Mouse (Mus musculus) urinary bladder, postnatal 10 days (tissue): ENCODE data around the gene Dusp28.

Experiments used
- DNase-seq: peaks from one replicate; pipeline ENCODE4 v3.0.0; 2022; ENCODE audit warnings: low spot score

Gene Dusp28

DNA sequence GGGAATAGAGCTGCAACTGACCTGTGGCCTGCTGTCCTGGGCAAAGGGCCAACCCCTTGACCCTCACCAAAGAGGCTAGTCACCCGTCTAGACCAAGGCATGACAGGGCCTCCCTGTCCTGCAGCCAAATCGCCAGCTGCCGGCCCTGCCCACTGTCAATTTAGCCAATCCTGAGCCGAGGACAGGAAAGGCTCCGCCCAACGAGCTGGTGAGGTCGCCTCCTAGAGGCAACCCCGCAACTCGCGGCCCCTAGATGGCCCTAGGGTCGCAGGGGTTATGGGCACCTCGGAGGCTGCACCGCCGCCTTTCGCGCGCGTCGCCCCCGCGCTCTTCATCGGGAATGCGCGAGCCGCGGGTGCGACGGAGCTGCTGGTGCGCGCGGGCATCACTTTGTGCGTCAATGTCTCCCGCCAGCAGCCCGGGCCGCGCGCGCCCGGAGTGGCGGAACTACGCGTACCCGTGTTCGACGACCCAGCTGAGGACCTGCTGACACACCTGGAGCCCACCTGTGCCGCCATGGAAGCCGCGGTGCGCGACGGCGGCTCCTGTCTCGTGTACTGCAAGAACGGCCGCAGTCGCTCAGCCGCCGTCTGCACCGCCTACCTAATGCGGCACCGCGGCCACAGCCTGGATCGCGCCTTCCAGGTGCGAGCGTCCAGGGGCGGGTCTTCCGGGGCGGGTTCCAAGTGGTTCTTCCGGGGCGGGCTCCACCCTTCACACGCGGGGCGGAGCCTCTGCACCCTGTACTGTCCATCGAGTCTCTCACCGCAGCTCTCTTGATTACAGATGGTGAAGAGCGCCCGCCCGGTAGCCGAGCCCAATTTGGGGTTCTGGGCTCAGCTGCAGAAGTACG is at the start of gene Dusp28:
Gene Dusp28 (plus strand): TSS at position 203 of the 853 bp plus-strand sequence.
- DNase-seq = no peak

DNA sequence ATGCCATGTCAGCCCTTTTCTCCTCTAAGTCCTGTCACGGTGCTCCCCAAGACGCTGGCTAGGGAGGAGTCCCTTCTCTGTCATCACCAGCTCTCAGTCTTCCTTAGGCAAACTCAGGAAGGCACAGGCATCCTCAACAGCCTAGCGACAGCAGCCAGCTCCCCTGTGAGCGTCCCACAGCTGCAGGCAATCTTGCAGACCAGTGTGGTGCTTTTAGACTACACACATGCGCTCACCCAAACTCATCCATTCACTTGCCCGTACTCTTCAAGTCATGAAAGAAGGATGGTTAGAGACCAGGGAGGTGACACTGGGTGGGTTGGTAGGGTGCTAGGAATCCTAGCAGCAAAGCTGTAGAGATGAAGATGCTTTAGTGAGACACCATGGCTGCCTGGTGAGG is 45.3 kb upstream of the Dusp28 start:
- DNase-seq = no peak

DNA sequence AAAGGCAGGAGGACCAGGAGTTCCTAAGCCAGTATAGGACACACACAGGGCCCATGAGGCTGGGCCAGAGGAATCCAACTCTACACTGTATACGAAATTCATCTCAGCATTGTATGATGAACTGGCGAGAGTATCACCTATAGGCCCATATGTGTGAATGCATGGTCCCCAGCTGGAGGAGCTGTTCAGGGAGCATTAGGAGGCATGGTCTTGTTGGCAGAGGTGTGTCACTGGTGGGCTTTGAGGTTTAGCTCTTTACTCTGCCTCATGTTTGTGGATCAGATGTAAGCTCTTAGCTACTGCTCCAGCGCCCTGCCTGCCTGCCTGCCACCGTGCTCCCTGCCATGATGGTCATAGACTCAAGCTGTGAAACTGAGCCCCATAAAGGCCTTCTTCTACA is 43.5 kb upstream of the Dusp28 start:
- DNase-seq = no peak

DNA sequence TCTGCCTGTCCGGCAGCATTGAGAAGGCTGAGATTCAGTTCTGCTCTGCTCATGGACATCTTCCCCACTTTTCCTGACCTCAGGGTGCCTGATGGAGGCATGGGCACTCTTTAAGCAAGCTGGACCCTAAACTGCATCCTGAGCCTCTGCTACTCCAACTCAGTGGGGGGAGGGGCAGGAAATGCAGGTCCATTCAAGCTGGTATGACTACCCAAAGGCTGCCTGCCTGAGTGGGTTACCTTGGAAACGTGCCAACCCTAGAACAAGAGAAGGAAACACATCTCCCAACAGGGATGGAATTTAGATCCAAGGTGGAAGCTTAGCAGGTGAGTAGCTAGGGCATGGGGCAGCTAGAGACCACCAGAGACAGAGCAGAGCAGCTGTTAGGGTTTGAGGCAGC is 40.6 kb upstream of the Dusp28 start:
- no peak for DNase-seq

DNA sequence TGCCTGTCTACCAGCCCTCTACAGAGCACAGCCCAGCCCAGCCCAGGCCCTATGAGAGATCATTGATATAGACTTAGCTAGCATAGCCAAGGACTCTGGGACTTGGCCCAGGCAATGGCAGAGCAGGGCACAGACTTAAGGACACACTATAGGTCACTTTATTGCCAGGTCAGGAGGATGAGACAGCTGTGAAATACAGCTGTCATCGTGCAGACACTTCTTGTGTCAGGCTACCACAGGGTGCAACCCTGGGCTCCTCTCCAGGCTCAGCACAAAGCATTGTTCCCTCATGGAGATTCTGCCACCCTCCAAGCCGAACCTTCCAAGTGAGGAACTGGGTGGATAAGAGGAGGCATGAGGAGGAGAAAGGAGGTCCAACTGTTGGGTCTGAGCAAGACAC is 36.8 kb upstream of the Dusp28 start:
- no peak for DNase-seq

DNA sequence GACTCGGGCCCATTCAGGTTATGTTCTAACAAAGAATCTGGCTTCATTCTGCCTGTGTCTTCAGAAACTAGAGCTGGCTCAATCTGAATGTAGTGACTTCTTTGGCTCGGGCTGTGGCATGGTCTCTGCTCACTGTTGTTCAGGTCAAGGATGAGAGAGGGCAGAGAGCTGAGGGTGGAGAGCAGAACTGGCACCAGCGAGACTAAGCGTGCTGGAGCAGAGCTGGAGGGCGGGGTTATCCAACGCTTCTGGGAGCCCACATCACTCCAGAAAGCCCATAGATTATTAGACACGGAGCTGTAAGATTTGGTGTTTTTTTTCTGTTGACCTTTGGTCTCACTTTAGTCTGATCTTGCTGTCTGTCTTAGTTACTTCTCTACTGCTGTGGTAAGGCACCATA is 34.1 kb upstream of the Dusp28 start:
- no peak for DNase-seq

DNA sequence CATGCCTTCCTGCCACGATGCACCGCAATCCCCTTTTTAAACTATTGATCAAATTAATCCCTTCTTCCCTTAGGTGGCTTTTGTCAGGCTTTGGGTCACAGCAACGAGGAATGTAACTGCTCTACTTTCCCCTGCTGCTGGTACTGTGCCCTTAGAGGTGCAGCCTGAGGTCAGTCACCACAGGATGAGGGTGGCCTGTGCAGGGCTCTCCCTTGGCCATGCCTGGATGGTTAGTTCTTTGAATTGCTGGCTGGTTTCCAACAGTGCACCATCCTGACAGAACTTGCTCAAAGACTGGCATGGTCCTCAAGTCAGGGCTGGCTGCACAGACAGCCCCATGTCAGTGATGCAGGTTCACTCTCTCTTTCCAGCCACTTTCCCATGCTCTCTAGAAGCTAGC is 32.8 kb upstream of the Dusp28 start:
- no peak for DNase-seq

DNA sequence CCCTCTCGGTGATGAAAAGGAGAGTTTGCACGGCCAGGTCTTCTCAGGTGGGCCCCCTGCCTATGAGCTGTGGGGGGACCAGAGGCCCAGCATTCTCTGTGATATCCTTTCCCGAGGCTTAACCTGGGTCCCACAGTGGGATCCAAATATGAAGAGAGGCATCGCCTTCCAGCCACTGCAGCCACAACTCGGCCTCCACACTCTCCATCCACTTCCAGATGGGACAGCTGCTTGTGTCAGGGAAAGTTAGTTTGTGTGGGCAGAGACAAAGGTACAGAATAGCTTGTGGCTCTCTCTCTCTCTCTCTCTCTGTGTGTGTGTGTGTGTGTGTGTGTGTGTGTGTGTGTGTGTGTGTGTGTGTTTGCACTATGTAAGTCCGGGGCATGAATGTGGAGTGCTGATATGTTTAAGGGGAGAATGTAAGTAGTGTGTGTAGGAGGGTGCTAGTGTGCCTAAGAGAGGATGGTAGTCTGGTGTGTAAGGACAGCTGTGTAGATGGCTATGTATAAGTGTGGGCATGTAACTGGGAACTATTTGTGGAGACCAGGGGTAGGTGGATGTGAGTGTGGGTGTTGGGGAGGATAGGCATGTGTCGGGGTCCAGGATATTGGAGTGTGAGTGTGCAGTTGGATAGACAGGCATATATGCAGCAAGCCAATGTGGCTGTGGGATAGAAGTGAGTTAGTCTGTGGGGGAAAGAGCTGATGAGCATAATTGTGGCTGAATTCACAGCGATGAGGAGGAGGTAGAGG is 31.2 kb upstream of the Dusp28 start:
- no peak for DNase-seq

DNA sequence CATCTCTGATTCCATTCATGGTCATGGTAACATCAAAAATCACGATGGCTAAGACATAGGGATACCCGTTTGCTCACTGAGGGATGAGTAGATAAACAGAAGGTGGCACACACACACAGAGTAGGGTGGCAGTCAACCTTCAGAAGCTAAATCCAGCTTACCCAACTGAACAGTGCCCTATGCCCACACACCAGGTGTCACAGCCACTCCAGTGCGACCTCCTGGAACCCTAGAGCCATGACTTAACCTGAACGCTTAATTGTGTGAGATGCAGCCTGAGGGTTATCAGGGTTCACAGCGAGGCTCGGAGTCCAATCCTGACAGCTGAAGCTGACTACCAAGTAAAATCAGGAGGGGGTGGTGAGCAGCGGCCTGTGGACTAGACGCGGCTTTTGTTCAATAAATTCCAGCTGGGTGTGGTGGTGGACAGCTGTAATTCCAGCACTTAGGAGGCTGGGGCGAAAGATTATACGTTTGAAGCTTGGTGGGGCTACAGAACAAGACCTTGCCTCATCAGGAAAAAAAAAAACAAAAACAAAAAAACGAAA is 29.3 kb upstream of the Dusp28 start:
- DNase-seq = no peak

DNA sequence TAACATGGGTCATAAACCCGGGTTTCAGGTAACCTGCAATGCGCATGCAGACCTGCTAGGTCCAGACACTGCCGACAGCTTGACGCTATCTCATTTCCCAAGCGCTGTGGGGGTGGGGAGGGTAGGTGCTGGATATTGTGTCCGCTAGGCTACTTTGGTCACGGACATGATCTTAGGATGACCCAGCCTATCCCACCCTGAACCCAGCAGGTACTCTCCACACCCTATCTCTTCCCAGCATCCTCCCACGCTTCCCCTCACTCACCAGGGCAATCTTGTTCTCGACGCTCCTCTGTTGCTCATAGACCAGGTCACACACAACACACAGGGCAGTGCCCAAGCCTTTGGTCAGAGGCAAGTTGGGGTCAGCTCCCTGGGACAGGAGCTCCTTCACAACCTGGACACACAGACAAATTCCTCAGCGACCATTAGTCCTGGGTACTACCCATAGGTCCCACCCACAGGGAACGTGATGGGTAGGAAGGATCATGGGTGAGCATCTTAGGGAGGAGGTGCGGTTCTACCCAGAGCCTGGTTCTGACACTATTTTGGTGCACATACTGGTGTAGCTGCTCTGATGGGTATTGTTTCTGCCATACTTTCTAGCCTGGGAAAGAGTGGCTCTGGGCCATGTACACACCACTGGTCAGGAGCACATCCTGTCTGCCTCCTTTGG is 28.6 kb upstream of the Dusp28 start:
- DNase-seq = no peak

DNA sequence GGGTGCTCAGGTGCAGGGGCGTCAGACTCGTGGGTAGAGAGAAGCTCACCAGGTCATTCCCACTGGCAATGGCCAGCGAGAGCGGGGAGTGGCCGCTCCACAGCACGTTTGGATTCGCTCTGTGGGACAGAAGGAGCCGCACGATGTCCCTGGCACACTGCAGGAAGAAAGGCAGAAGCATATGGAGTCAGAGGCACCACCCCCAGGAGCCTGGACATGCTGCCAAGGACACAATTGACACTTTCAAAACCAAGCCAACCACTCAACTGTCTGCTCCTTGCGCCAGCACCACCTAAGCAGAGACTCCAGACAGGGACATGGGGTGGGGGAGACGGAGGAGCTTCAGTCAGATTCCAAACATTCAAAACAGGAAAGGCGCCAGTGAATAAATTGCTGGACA is 27.5 kb upstream of the Dusp28 start:
- no peak for DNase-seq

DNA sequence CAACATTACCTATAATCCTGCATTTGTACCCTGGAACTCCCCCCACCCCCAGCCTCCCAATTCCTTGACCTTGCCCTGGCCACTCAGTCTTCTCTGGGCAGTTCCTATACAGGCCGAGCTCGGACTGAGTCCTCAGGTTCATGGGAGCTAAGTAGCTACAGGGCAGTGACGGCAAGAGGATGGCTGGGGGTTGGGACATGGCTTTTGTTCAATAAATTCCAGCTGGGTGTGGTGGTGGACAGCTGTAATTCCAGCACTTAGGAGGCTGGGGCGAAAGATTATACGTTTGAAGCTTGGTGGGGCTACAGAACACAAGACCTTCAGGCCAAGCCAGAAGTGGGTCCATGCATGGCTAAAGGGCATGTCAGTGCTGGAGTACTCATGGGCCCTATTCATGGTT is 26.7 kb upstream of the Dusp28 start:
- DNase-seq = no peak

DNA sequence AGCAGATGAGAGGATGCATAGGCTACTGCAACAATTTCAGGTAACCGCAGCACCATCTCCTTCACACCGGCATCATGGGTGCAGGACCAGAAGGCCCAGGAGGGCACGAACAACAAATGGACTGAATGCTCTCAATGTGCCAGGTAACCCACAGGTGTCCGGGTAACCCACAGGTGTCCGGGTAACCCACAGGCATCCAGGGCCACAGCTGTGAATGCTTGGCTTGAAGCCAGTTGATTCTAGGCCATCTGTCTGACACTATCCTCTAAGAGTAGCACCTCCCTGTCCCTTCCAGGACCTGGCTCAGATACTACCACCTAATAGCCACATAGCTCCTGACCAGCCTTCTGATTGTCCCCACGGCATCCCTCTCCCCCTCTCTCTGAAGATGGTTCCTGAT is 24.8 kb upstream of the Dusp28 start:
- no peak for DNase-seq

DNA sequence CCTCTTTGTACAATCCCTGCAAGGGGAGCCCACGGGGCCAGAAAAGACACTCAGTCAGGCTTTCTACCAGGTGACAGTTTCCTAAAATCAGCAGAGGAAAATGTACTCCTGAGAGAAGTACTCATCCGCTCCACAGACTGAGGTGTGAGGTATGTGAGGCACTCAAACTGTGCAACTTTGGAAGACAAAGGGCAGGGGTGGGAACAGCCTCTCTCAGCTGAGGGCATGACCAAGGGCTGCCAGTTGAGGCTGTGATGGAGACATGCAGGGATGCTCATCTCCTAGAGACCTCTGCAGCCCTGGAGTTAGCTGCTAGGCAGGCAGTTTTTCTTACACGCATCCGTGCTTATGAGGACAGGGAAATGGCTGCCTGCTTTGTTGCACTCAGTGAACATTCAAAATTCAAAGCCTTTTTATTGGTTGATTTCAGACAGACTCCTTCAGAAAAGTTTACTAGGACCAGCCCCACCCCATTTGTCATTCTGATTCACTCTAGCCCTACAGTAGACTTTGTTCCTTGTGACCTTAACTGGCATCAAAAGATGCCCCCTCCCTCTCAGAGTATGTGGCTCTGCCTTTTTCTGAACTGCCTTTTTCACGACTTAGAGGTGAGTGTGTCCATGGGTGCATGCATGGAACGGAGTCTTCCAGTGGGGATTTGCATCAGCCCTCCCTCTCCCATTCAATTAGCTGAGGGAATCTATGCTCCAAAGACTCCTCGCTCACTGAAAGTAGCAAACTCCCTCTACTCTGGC is 17.7 kb upstream of the Dusp28 start:
- no peak for DNase-seq

DNA sequence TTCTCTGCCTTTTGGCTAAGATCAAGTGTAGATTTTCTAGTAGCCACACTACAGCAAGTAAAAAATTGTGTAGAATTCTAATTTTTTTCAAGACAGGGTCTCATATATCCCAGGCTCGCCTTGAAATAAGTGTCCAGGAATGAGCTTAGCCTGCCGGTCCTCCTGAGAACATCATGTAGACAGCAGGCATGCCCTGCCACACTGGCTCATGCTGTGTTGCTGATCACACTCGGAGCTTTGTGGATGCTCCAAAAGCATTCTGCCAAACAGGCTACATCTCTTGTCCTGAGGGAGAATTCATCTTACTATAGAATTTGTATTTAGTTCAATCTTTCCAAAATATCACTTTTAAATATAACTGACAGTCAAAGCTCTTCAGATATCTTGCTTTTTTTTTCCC is 14.0 kb upstream of the Dusp28 start:
- no peak for DNase-seq

DNA sequence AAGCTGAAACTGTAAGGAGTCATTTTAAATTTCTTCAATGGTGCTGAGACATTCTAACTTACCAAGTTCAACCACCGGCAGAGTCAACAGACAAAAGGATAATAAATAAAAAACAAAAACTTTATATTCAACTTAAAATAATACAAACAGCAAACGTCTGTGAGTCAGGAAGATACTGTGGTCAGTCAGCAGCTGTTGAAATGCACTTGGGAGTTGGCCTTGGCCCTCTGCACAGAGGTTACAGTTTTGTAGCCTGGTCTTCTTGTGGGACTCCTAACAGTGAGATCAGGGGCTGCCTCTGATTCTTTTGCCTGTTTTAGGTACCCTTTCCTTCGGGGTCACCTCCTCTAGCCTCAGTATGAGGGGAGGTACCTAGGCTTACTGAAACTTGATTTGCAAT is 12.9 kb upstream of the Dusp28 start:
- no peak for DNase-seq

DNA sequence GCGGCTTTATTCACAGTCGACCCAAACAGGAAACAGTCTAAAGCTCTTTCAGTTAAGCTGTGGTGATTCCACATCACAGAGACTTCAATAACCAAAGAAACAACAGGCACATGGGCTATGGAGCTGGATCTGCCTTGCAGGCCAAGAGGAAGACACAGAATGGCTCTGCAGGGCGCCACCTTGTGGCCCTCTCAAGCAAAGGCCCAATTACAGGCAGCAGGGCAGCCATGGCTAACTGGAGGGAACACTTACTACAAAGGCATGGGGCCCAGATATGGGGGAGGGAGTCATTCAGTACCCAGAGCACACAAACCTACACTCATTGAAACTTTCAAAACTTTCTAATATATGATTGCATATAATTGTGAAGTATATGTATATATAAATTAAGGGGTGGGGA is 11.7 kb upstream of the Dusp28 start:
- no peak for DNase-seq

DNA sequence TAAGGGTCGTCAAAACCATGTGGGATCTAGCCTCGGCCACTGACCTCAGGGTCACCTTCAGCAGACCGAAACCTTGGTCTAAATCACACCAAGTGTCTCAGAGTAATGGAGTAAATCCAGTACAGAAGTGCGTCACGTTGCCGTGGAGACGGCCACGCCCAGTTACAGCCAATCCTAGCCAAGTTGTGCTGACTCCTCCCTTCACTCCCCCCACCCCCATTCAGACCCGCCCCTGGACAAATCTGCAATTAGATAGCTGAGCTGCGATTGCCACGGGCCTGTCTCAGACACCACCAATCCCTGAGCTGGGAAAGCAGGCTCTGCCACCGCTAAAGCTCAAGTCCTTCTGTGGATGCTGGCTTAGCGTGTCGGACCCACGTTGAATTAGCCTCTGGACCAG is 4.0 kb upstream of the Dusp28 start, which contains the start of gene Ankmy1:
Gene Ankmy1 (minus strand): TSS at position 121 of the 400 bp plus-strand sequence.
- DNase-seq = no peak

DNA sequence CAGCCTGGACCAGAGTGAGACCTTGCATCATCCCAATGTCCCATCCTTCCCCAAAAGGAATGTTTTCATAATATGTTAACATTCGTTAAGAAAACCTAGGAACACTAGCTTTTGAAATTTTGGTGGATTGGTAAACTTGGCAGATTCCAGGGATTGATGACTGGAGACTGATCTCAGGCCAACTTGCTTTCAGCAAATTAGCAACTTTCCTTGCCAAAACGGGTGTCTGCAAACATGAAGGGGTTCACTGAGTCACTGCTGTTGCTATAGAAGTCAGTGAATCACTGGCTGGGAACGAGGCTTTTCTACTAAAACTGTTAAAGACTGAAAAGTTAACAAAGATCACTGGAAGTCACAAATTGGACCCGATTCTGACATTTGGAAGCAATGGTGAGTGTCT is 3.2 kb upstream of the Dusp28 start:
- DNase-seq = no peak

DNA sequence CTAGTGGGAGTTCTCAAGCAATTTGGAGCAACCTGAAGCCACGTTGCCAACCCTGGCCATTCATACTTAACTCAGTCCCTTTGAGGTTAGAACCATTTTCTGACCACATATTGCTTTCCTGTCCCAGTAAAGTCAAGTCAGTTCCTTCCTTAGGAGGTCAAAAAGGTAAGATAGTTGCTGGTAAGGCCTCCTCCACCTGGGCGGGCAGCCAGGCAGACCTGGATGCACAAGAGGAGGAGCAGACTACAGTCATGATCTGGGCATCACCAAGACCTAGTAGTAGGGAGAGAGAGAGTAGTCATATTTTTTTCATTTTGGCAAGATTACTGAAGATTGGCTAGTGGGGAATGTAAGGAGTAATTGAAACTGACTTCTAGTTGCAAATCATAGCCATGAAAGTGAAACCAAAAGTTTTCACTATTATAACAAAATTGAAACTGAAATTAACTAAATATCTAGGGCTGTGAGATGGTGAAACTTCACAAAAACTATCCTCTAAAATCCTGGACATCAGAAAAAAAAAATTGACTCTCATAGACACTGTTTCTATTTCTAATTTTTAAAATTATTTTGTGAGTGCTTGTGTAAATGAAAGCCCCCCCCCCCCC is 974 bp upstream of the Dusp28 start:
- DNase-seq = no peak

DNA sequence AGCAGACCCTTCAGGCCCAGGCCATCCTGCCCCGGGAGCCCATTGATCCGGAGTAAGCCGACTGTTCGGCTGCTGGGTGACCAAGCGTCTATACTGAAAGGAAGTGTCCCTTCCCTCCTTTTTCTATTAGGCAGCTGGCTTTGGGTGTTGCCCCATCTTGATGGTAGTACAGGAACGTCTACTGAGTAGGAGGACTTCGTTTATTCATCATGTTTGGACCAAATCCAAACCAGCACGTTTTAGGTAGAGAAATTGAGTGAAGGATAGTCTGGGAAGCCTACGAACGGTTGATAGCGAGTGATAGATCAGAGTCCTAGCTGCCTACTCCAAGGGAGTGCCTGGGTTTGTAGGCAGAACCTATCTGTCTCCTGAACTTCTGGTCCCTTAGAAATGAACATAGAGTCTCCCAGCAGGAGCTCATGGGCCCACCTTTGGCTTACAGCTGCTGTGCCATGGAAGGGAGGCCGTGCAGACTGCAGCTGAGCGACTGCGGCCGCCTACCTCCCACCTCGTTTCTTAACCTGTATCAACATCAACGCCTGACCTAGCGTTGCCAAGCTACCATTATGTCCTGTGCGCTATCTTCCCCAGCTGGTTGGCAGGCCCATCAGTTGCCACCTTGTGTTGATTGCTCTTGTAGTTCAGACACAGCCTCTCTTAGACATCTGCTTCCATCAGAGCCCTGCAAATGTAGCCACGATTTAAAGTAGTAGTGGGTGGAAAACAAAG is 1.0 kb downstream of the Dusp28 start:
- DNase-seq = no peak
